Mouse (Mus musculus): ENCODE measurements at regions not wholly inside any gene's neighbourhood (a gene's known extent, or its start where the extent isn't known, plus 50 kb on each side); places are given as distances from the start of the nearest gene placed in this dataset.

GRCm38 (mm10) chr10:42115224-42115919, 97.1 kb upstream of the Armc2 start:
- TF ChIP-seq CTCF (IDR thresholded peaks at IDR 0.05; ENCODE audit: control insufficient read depth, insufficient read depth, low read length) (no peak), POLR2A (IDR thresholded peaks at IDR 0.05; ENCODE audit: borderline replicate concordance, control insufficient read depth, low read depth, low read length) (no peak)
